ENCODE assay signal across 16 mouse cellular contexts in the genomic region with DNA sequence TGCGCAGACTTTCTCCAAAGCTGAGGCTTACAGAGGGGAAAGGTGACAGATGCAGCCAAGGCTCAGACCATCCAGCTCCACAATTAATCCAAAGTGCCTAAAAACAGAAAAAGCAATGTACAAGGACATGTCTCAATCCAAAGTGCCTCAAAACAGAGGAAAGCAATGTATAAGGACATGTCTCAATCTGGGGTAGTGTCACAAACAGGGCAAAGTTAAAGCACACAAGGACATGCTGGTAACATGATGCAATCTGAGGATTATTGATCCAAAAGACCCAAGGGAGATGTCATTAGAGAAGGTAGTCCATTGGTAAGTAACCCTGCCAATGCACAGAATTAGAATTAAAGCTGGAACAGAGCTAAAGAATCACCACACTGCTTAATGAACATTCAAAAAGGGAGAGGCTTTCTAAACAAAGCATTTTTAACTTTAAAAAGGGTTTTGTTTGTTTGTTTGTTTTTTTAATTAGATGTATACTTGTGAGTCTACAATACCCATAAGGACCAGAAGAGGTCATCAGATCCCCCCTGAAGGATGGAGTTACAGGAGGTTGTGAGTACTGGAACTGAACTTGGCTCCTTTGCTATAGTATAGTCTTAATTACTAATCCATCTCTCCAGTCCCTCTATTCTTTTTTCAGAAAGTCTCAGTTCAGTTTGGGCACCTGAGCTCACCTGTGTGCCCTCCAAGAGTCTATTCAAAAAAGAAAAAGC. TPM values are rescaled to one million over a fixed set of nuclear protein-coding genes. Genes with fewer than 3 reads are reported as not detected.
DNase-seq lines count a peak whose midpoint lies in the region; ATAC-seq and TF ChIP-seq lines count a peak whose summit lies in the region.
"Had no signal": no experiment of that assay in that cellular context is flagged by ENCODE, and none has a peak within 500 bp of the region (broad histone marks: within the 10 kb centered on the region; RNA-seq: fewer than 3 reads in every experiment).

No protein-coding gene starts in this region.

- no peak overlapping the region for H3K4me3 ChIP-seq in gastrocnemius, adult 2 months
- no peak overlapping the region for H3K4me3 ChIP-seq in layer of hippocampus, adult 2 months
- no peak overlapping the region for H3K4me3 ChIP-seq in midbrain, embryonic 11.5 days (ENCODE audit: low read depth, low read length)
- H3K4me3 ChIP-seq: erythroblast, embryonic 14.5 days; forebrain, embryonic 15.5 days; heart, embryonic 13.5 days had no signal

- H3K9ac ChIP-seq in midbrain, embryonic 11.5 days (ENCODE audit: low read length) = no peak overlapping the region
- H3K9ac ChIP-seq: forebrain, embryonic 15.5 days had no signal

- no peaks in the 10 kb centered on the region for H3K36me3 ChIP-seq in midbrain, embryonic 11.5 days (ENCODE audit: control insufficient read depth, insufficient read depth, low read length)

- DNase-seq in gastrocnemius, adult 2 months = no peak
- DNase-seq in gastrocnemius, postnatal 14 days = no peak
- DNase-seq in layer of hippocampus, adult 2 months (ENCODE audit: low spot score in 2 of 2) = no peak
- DNase-seq in layer of hippocampus, adult 8-10 months (ENCODE audit: low spot score in 2 of 2) = no peak
- DNase-seq in ES-CJ7 (ENCODE audit: low read depth, low spot score) = peak; percentile 51
- peak; percentile 70 for DNase-seq in gonadal fat pad, adult 2 months (ENCODE audit: low read depth)
- DNase-seq in midbrain, embryonic 11.5 days (ENCODE audit: low spot score, missing footprints) = no peak
- no peak for DNase-seq in frontal cortex, postnatal 36 days (ENCODE audit: low spot score in 2 of 2)
- DNase-seq: cerebellum, adult 18-20 months; lung, adult 18-20 months; lung, postnatal 36 days; retina, postnatal 1 day; thymus, postnatal 14 days had no signal

- H3K27me3 ChIP-seq in midbrain, embryonic 11.5 days (ENCODE audit: control insufficient read depth, insufficient read depth, low read length) = no peaks in the 10 kb centered on the region
- H3K27me3 ChIP-seq: forebrain, embryonic 15.5 days; heart, embryonic 13.5 days had no signal

- 83% methylated on average over 1 of the region's 1 CpGs for WGBS in midbrain, embryonic 11.5 days

- no peak for ATAC-seq in midbrain, embryonic 11.5 days (ENCODE audit: low FRiP score)
- ATAC-seq: forebrain, embryonic 15.5 days had no signal

- no peak overlapping the region for H3K27ac ChIP-seq in gastrocnemius, adult 2 months
- H3K27ac ChIP-seq in layer of hippocampus, adult 2 months = 0 out of 2 replicates have a peak overlapping the region, but pooled peaks have one; percentile 32
- no peak overlapping the region for H3K27ac ChIP-seq in midbrain, embryonic 11.5 days (ENCODE audit: low read depth, low read length)
- H3K27ac ChIP-seq: forebrain, embryonic 15.5 days; heart, embryonic 13.5 days had no signal

- H3K9me3 ChIP-seq in midbrain, embryonic 11.5 days (ENCODE audit: control insufficient read depth, low read length) = no peaks in the 10 kb centered on the region
- H3K9me3 ChIP-seq: forebrain, embryonic 15.5 days; heart, embryonic 13.5 days had no signal

- peak; percentile 21; the same call in 1 of the 2 replicates for TF ChIP-seq CTCF in gastrocnemius, adult 2 months (IDR thresholded peaks at IDR 0.05)
- TF ChIP-seq CTCF in layer of hippocampus, adult 2 months (conservative IDR thresholded peaks at IDR 0.05) = peak; percentile 60

- intact Hi-C loops in gastrocnemius, adult 2 months (cut with DNase I) = no loop called here
- intact Hi-C loops in gastrocnemius, postnatal 14 days (cut with DNase I; ENCODE audit: low total_unique reads) = no loop called here

- H3K4me2 ChIP-seq in midbrain, embryonic 11.5 days = no peak overlapping the region
- H3K4me2 ChIP-seq: forebrain, embryonic 15.5 days; heart, embryonic 13.5 days had no signal

- no peaks in the 10 kb centered on the region; the same call in 1 of the 2 replicates for H3K4me1 ChIP-seq in midbrain, embryonic 11.5 days (ENCODE audit: control insufficient read depth, insufficient read depth, low read length)

RNA-seq across cellular contexts. Expression of a gene that starts 57.1 kb away (rescaled TPM):
- 10 to 100 TPM; 16.7 to 18.4 TPM for total RNA-seq in gastrocnemius, adult 2 months (2021)
- 10 to 100 TPM; 22.0 to 22.9 TPM for total RNA-seq in gastrocnemius, postnatal 14 days (2021)
- 10 to 100 TPM; 36.4 to 36.7 TPM for total RNA-seq in layer of hippocampus, adult 2 months (2021)
- total RNA-seq in layer of hippocampus, adult 8-10 months (2022) = 10 to 100 TPM; 34.6 to 40.3 (median 37.5) TPM
- polyA plus RNA-seq in gonadal fat pad, adult 2 months (2012; rRNA removed) = 19.0 and 23.0 TPM in 2 replicates
- 107 and 111 TPM in 2 replicates for polyA plus RNA-seq in midbrain, embryonic 11.5 days (2014; fragmentation: Nextera tagmentation; extraction: Ambion mirVana)

Comparison
In these comparisons a context has a peak if more than half of its experiments do, and no peak if none do; other contexts are left out.
1. DNase-seq: peak in ES-CJ7 (single experiment) and gonadal fat pad, adult 2 months (single experiment); none in gastrocnemius, adult 2 months (single experiment), gastrocnemius, postnatal 14 days (single experiment), layer of hippocampus, adult 2 months (0 of 2), layer of hippocampus, adult 8-10 months (0 of 2), midbrain, embryonic 11.5 days (single experiment) and frontal cortex, postnatal 36 days (0 of 2).